Mouse (Mus musculus): ENCODE results near the gene Acot13.

GRCm38 (mm10) chr13:24859115-24859514 is 27.8 kb upstream of the Acot13 start:
- TF ChIP-seq EP300 (IDR thresholded peaks at IDR 0.05; ENCODE audit: low read depth) (no peak), CTCF (IDR thresholded peaks at IDR 0.05; ENCODE audit: low read depth) (no peak)

All from liver, embryonic 14.5 days (tissue).